Mouse (Mus musculus): Measurements from ENCODE around the gene Krt10.

The Krt10 gene

GRCm38 (mm10) chr11:99369853-99370451 is 19.2 kb downstream of the Krt10 start:
- no peak for DNase-seq (ENCODE audit: low read depth)

- no peak for DNase-seq (ENCODE audit: low read depth)
Measured at GRCm38 (mm10) chr11:99369229-99369628, 19.9 kb downstream of the Krt10 start.

- no peak for DNase-seq (ENCODE audit: low read depth)
Measured at GRCm38 (mm10) chr11:99366791-99367190, 22.4 kb downstream of the Krt10 start.

GRCm38 (mm10) chr11:99364412-99364811 is 24.8 kb downstream of the Krt10 start:
- peak; percentile 6 for DNase-seq (ENCODE audit: low read depth)

GRCm38 (mm10) chr11:99361423-99361822 is 27.7 kb downstream of the Krt10 start:
- no peak for DNase-seq (ENCODE audit: low read depth)

- no peak for DNase-seq (ENCODE audit: low read depth)
Measured at GRCm38 (mm10) chr11:99351004-99351403, 38.2 kb downstream of the Krt10 start, which contains the start of gene Krt27. Gene Krt27 (minus strand): TSS chr11:99351104.

GRCm38 (mm10) chr11:99339299-99339847 is 49.8 kb downstream of the Krt10 start:
- DNase-seq (ENCODE audit: low read depth): no peak

- DNase-seq (ENCODE audit: low read depth): no peak
Measured at GRCm38 (mm10) chr11:99337866-99338265, 51.3 kb downstream of the Krt10 start, which contains the start of gene Krt26. Gene Krt26 (minus strand): TSS chr11:99337966.
